Mouse (Mus musculus): Measurements from ENCODE around the gene BC055324.
"Not testable (repeated sequence)": the region's sequence is repeated elsewhere in the genome, so short reads cannot be mapped to it uniquely, and the experiment has no call there.

Gene BC055324

DNA sequence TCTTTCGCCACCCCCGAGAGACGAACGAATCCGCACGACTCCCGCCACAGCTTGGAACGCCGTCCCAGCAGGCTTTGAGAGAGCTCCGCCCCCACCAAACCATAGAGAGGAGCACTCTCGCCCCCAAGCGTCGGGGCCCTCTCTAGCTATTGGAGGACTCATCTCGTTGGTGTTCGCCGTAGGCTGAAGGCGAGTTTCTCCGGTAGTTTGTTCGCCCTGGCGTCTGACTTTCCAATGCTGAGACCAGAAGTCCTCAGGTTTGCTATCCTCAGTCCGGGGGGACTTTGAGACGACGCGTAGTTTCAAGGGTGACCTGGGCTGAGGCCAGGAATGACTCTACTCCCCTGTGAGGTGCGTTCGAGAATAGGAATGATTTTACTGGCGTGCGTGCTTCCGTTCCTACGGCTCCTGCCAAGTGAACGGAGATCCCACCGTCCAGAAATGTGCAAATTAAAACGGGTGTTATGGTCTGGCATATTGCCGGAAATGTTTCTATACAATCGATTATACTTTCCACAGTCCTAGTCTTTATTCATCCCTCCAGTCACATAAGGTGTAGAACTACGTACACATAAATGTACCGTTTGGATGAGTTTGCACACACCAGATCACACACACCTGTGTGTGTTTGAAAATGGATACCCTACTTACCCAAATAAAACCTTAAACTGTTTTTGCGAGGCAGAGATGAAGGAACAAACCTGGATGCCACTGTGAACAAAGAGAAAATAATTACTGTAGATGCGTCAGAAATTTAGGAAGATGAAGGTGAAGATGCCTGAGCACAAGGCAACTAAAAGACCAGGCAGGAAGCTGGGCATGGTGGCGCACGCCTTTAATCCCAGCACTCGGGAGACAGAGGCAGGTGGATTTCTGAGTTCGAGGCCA, at the start of gene BC055324, which contains the start of gene Mettl18:
Gene BC055324 (minus strand): TSS at position 76 of the 888 bp plus-strand sequence.
Gene Mettl18 (plus strand): TSS at position 169 of the 888 bp plus-strand sequence.
- peak; percentile 85 for DNase-seq

DNA sequence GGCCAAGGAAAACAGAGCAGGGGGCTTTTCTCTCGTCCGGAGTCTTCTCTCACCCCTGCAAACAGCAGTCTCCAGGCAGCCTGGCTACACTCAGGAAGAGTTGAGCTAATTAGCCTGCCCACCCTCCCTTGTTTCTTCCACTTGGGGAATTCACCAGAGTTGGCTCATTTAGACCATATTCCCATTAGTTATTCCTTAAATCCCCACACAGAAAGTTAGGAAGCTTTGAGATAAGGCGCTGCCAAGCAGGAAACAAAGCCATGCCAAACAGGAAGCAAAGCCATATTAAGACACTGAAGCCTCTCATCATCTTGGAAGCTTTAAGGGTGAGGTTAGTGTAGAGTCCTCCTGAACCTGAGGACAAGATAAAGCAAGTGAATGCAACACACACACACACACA, 49.0 kb upstream of the BC055324 start:
- no peak for DNase-seq

DNA sequence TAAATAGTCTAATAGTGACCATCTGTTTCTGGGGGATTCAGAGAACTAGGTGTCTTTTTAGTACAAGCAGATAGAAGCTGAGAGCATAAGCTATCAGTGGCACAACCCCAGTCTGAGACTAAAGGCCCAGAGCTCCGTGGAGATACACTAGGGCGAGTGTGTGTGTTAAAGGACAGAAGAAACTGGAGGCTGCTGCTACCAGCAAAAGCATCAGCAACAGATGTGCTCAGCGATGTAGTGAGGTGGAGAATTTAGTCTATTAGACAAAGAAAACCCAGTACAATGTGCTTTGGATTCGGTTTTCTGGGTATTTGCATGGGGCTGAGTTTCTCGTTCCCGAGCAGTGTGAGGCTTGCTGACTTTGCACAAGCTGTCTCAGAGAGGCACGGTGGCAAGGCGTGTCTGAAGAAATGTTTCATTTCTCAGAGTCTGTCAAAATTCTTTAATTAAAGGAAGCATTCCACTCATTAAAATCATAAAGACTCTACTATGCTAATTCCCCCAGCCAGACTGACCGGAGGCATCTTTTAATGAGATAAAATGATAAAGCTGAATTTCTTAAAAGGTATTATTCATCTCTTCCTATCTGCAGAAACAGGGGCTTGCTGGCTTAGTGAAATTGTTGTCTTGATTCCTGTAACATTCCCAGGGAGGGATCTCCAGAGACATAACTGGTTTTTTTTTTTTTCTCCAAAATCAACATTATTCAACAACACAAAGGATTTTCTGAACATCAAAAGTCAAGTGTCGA, 46.0 kb upstream of the BC055324 start:
- no peak for DNase-seq

DNA sequence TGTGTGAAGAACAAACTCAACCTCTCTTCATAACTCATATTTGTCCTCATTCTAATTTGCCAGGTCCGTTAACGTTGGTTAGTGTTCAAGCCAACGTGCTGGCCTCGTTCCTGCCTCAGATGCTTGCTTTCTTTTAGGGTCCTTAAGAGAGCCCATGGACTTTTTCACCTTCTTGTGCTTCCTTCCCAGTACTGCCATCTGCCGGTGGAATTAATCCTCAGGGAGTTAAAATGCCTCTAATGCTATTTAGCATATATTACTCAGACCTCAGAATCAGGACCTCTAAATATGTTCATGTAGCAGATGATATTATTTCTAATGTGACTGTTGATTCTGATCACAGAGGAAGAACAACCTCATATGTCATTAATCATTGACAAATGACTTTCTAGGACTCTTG, 32.8 kb upstream of the BC055324 start:
- DNase-seq, result peak; percentile 16

DNA sequence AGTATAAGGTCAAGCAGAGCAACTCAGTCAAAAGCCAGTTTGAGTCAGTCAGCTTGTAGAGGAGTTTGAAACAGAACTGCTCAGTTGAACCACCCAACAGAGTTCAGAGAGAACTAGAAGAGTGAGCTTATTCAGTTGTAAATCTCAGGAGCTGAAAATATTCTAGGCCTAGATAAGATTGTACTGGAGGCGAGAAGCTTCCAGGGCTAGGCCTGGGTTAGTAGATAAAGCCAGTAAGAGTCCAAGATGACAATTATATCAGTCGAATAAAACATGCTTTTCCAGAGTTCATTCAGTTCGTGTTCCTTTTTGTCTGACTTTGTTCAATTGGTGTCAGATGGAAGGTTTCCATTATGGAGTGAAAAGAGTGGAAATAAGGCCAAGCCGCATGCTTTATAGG, 31.1 kb upstream of the BC055324 start:
- DNase-seq, result no peak

DNA sequence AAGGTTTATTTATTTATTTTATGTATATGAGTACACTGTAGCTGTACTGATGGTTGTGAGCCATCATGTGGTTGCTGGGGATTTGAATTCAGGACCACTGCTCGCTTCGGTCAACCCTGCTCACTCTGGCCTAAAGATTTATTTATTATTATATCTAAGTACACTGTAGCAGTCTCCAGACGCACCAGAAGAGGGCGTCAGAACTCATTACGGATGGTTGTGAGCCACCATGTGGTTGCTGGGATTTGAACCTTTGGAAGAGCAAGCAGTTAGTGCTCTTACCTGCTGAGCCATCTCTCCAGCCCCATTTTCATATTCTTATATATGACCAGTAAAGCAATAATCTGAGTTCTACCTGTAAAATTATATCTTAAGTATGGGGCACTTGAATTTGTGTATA, 27.5 kb upstream of the BC055324 start:
- DNase-seq, result not testable (repeated sequence)

DNA sequence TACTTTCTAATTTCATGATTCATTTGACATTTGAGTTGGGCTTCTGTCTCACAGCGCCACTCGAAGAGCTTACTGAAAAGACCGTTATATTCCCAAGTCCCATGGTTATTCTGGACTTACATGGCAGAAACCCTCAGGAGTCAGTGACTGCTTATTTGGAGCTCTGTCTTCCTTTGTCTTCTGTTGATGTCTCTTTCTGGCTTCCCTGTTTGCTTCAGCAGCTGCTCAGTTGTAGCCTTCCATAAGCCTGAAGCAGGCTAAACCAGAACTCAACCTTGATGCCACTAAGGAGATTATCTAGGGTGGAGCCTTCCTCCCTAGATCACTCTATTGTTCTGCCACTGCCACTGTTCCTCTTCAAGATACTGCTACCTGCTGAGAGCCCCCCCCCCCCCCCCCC, 26.1 kb upstream of the BC055324 start:
- DNase-seq, result not testable (repeated sequence)

DNA sequence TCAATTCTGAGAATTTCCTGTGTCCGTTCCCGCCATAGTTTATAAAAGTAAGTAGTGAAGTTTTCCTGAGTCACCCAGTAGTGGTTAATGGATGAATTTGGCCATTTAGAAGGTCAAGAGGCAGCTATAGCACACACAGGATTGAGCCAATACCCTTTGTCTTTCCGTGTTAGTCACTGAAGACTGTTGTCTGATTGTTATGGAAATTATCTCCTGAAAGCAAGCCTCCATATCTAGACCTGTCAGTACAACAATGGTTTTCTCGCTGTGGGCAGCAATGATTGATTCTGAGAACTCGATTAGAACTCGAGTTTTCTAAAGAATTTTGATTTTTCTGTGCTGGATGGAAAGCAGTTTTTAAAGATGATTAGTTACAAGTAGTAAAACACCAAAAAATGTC, 25.2 kb upstream of the BC055324 start:
- no peak for DNase-seq

DNA sequence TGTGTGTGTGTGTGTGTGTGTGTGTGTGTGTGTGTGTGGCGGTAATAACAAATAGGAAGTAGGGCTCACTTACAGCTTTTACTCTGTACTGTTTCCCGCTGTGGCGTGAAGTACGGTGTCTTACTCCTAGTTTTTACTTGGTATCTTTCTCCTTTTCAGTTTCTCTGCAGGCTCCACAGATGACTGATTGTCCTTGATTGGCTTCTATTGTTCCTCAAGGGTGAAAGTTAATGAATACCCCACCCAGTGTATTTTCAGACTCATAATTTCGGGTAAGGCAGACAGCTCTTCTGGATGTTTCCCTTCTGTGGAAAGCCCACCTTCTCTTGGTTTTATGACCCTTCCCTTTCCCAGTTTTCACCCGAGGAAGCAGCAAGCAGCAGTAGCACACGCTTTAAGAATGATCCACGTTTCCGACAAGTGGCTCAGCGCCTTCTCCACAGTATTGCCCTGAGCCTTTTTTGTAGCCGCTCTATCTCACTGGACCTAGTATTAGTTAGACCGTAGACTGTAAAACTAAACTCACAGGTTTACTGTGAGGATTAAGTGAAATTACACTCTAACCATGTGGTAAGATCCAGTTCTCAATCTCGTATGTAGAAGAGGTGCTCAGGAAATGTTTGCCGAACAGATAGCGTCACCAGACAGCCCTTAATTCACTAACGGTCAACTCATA, 23.8 kb upstream of the BC055324 start:
- DNase-seq, result no peak

DNA sequence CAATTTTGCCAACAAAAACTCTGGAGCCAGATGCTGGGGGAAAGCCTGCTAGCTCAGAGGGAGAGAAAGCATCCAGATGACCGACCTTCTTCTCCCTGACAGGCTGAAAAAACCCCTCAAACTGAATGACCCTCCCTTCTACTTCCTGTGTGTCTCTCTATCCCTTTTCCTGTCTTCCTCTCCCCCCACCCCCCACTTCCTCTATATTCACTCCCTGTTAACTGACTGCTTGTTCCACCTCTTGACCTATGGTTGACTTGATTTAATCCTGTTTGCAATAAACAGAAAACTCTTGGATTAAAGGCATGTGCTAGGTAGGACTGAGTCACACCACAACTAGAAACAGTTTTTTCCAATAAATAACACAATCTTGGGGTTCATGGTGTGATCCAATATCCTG, 20.0 kb upstream of the BC055324 start:
- DNase-seq, result no peak

DNA sequence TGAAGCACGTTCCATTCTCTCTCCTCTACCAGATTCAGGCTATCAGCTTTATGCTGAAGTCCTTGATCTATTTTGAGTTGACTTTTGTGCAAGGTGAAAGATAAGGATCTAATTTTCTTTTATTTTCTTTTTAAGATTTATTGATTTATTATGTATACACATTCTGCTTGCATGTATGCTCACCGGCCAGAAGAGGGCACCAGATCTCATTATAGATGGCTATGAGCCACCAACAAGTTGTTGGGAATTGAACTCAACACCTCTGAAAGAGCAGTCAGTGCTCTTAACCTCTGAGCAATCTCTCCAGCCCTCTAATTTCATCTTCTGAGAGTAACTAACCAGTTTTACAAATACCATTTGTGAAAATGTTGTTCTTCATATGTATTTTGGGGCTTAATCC, 14.6 kb upstream of the BC055324 start:
- peak; percentile 23 for DNase-seq

DNA sequence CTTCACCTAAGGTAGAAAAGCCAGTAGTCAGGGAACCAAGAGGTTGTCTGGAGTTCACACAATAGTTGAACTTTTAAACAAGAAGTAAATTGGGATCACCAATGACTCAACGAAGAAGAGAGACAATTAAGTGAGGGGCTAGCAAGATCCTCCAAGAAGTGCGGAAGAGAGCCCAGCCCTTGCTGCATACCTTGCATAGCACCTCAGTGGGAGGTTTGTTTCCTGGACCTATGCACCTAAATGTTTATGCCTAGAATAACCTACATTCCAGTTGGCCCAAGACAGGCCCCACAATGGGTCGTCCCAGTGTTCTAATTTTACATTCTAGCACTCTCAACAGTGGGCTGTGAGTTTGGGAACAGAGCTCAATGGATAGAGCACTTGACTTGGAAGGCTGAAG, 9.7 kb upstream of the BC055324 start:
- no peak for DNase-seq

DNA sequence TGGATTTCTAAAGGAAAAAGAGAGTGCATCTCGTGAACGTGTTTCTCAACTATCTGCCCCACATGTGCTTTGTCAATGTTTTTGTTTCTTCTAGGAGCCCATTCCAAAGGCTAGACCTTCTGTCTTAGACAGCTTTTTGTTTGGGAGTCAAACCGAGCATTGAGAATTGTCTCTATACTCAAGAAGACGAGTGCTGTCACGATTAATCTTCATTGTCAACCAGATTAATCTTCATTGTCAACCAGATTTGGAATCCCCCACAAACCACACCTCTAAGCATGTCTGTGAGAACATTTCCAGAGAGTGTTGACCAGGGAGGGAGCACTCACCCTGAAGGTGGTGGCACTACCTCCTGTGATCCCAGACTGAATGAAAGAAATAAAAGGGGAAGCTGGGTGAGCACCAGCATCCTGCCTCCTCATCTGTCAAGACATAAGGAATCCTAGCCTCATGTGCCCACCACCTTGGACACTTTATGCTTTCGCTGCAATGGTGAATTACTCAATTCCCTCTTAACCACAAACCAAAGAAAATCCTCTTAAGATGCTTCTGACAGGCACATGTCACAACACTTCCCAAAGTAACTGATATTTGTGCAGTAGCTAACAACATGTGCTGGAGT, 7.3 kb upstream of the BC055324 start:
- no peak for DNase-seq

DNA sequence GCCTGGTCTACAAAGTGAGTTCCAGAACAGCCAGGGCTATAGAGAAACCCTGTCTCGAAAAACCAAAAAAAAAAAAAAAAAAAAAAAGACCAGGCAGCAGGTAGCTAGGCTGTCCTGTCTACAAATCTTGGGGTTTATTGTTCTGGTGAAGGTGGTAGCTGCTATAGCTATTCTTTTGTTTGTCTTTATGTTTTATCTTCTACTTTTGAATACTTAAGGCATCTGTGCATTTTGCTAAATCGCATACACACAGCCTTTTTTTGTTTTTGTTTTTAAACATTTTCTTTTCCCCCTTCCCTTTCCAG, 965 bp upstream of the BC055324 start:
- no peak for DNase-seq

DNA sequence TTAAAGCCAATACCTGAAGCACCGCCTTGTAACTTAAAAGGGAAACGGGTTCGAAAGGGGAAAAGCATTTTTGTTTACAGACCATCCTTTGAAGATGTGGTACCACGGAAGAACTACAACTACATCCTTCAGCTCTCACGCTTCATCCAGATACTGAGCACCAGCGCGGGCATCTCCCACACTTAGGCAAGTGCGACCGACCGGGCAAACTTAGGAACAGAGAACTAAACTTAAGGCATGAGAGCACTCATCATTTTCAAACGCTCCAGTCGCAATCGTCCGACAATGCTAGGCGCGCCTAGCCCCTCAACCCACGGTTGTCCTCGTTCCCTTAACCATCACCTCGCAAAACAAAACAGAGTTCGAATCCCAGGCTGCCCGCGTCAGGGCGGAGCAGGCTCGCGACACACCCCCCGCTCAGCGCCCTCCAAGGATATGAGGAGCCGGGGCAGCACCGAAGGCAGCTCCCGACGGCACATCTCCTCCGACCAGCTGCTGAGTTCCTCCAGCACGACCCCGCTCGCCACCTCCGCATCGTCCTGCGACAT, 349 bp downstream of the BC055324 start:
- DNase-seq, result no peak

DNA sequence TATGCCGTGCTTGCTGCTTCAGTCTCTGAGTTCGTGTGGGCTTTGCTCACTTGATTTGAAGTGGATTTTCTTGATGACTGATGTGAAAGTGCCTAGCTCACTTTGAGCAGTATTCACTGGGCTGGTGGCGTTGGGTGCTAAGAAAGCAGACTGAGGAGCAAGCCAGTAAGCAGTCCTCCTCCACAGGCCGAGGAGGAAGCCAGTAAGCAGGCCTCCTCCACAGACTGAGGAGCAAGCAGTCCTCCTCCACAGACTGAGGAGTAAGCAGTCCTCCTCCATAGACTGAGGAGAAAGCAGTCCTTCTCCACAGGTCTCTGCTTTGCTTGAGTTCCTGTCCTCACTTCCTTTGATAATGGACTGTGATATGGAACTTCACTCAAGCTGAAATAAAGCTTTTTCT, 2.2 kb downstream of the BC055324 start:
- no peak for DNase-seq

DNA sequence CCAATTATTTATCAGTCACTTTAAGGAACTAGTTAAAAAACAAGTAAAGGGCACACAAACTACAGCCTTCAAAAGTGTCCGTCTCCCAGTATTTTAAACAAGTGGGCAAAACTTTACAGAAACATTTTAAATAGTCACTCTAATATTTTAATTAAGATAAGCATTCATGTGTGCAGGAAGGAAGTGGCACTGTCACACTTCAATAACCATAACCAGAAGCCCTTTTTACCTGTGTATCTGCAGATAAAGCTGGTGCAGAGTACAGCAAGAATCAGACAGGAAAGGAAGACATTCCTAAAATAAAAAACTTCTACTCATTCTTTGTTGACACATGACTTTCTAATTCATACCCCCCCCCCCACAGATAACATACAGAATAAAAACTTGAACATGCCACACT, 18.1 kb downstream of the BC055324 start:
- DNase-seq, result no peak

DNA sequence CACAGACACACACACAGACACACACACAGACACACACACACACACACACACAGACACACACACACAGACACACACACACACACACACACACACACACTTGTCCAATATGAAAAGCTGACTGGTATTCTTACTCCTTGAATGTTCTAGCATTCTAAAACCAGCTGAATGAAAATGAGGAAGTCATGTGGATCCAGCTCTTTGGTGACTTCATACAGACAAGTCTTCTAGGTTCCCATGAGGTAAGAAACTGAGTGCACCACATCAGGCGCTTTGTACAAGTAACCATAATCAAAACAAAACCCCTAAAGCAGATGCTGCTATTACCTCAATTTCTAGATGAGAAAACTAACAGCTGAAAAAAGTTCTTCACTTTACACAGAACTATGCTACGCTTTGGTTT, 19.5 kb downstream of the BC055324 start:
- DNase-seq, result no peak

DNA sequence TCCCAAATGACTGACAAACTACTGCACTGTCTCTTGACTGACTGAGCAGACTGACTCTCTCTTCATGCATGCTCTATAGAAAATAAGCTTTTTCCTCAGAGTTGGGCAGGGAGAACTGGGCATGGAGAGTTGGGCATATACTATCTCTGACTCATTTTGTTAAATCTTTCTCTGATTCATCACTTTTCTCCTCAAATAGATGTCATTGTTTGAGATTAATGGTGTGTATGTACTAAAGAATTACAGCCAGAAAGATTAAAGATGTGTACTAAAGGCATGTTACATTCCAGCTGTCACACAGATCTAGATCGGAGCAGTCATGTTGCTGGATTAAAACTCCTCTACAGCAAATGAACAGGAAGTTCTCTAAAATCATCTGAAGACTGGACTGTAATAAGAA, 20.1 kb downstream of the BC055324 start:
- DNase-seq, result no peak

DNA sequence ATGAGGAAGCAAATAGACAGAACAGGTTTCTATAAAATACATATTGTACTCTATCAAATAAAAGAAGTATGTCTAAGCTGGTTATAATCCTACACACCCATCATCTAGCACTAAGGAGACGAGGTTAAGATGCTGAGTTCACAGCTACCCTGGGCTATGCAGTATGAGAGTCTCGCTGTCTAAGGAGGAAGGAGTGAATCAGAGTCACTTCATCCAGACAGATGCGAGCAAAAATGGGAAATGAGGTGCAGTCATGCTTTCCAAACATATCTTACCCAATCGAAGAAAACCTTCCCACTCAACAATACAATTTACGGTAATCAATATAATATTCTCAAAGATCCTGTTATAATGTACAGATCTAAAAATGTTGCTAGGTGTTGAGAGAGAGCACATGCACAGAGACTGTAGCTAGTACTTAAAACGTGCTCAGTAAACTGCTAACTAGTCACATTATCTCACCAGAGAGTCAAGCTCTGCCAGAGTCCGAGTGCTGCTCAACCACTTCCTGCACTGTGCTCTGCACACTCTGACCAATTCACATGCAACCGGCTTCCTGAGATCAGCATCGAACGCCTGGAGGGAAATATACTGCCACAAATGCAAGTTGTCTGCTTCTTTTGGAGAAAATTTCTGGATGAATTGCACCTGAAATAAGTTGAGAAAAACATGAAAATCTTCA, 30.4 kb downstream of the BC055324 start:
- no peak for DNase-seq

DNA sequence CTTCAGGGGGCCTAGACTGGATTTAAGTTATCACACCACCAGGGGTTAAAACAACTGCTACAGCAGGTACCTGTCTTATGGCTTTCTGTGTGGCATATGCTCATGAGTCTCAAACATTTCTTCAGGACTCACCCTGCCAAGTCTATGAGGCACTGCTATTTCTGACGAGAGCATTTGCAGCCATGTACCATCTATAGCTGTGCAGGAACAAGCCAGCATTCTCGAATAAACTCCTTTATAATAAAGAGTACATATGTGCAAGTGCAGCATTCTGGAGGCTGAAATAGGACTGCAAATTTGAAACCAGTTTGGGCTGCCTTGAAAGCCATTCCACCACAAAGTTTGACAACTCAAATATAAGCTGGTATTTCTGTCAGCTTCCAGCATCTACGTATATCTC, 36.6 kb downstream of the BC055324 start:
- DNase-seq, result no peak

DNA sequence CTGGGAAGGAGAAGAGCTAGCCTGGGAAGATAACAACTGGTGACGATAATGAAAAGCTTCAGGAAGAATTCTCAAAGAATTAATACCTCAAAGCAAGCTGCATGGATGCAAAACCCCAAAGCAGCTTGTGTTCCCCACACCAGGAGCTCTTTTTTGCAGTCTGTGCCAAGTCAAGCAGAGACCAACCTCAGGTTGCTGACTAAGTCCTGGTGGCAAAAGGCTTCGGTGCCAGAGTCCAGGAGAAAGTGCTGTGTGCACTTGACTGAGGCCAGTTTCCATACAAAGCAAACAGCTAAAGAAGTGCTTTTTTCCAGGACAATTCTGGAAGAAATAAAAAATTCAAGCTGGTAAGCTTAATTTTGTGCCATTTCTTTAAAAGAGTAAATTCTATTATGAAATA, 41.2 kb downstream of the BC055324 start:
- no peak for DNase-seq
